Mouse (Mus musculus): ENCODE measurements around the gene Il2ra. TPM values are rescaled to one million over a fixed set of nuclear protein-coding genes. Genes with fewer than 3 reads are reported as not detected.

Gene Il2ra
- polyA plus RNA-seq, 1 experiment from 2014 or later = not detected

DNA sequence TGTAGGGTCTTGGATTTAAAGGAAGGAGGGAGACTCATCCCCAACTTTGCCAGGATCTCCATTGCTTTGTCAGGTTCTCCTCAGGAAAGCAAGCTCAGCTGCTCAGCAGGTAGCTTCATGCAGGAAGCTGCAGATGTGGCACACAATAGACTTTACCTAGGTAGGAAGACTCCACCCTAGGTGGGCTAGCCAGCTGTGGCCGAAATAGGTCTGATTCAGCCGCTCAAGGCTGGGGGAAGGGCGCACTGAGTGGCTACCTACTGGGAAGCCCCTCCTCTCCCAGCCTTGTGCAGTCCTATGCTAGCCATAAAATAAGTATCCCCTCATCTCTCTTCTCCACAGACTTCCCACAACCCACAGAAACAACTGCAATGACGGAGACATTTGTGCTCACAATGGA lies 40.1 kb downstream of the Il2ra start:
- H3K4me2 ChIP-seq (ENCODE audit: low read depth, low read length) = no peak overlapping the region
- no peak for ATAC-seq (ENCODE audit: low read depth)
- H3K9me3 ChIP-seq (ENCODE audit: control insufficient read depth, low read length) = no peaks in the 10 kb centered on the region; the same call in 1 of the 2 replicates
- no peaks in the 10 kb centered on the region for H3K36me3 ChIP-seq (ENCODE audit: control insufficient read depth, insufficient read depth, low read length)
- no peak overlapping the region for H3K4me3 ChIP-seq (ENCODE audit: low read depth, low read length)
- H3K9ac ChIP-seq (replicated peaks; ENCODE audit: low read depth, low read length) = no peak overlapping the region
- H3K27ac ChIP-seq (ENCODE audit: low read depth, low read length) = no peak overlapping the region
- no peaks in the 10 kb centered on the region for H3K27me3 ChIP-seq (ENCODE audit: control insufficient read depth, insufficient read depth, low read length)
- WGBS = 50% methylated on average over 4 of the region's 4 CpGs
- H3K4me1 ChIP-seq (ENCODE audit: control insufficient read depth, insufficient read depth, low read length) = no peaks in the 10 kb centered on the region

DNA sequence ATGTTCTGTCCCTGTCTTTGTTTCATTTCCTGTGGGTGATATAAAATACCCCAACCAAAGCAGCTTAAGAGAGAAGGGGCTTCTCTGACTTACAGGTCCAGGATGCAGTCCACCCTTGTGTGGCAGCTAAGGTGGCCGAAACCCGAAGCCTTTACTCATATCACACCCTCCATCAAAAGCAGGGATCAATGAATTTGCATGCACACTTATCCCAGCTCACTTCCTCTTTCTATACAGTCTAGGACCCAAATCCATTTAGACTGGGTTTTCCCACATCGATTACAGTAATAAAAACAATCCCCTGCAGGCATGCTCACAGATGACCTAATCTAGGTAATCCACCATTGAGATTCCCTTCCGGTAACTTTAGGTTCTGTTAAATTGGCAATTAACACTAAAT lies 43.9 kb downstream of the Il2ra start:
- ATAC-seq (ENCODE audit: low read depth) = no peak
- Histone ChIP-seq H3K9me3 (ENCODE audit: control insufficient read depth, low read length) (no peaks in the 10 kb centered on the region), H3K27ac (ENCODE audit: low read depth, low read length) (no peak overlapping the region), H3K36me3 (ENCODE audit: control insufficient read depth, insufficient read depth, low read length) (no peaks in the 10 kb centered on the region), H3K9ac (replicated peaks; ENCODE audit: low read depth, low read length) (no peak overlapping the region), H3K27me3 (ENCODE audit: control insufficient read depth, insufficient read depth, low read length) (no peaks in the 10 kb centered on the region), H3K4me1 (ENCODE audit: control insufficient read depth, insufficient read depth, low read length) (no peaks in the 10 kb centered on the region), H3K4me2 (ENCODE audit: low read depth, low read length) (no peak overlapping the region), H3K4me3 (ENCODE audit: low read depth, low read length) (no peak overlapping the region)
- WGBS = 83% methylated on average over 4 of the region's 4 CpGs

DNA sequence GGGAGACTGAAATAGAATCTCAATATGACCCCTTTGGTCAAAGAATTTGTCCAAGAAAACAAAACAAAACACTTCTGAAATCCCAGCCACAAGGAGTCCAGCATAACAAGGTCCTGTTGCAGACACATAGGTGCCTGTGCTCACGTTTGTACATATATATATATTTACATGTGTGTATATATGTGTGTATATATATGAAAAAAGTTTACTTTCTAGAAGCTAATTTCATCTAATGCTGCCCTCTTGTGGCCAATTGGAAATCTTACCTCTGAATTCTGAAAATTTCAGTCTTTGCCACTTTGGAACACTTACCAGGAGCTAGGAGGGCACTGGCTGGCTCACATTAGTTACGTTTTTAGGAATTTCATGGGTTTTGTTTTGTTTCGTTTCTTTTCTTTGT lies 44.8 kb downstream of the Il2ra start:
- 28% methylated on average over 3 of the region's 3 CpGs for WGBS
- H3K27ac ChIP-seq (ENCODE audit: low read depth, low read length) = no peak overlapping the region
- H3K4me2 ChIP-seq (ENCODE audit: low read depth, low read length) = no peak overlapping the region
- no peak overlapping the region for H3K9ac ChIP-seq (replicated peaks; ENCODE audit: low read depth, low read length)
- no peaks in the 10 kb centered on the region for H3K9me3 ChIP-seq (ENCODE audit: control insufficient read depth, low read length)
- no peak overlapping the region for H3K4me3 ChIP-seq (ENCODE audit: low read depth, low read length)
- no peaks in the 10 kb centered on the region for H3K36me3 ChIP-seq (ENCODE audit: control insufficient read depth, insufficient read depth, low read length)
- ATAC-seq (ENCODE audit: low read depth) = peak; percentile 54; the same call in 1 of the 2 replicates
- H3K4me1 ChIP-seq (ENCODE audit: control insufficient read depth, insufficient read depth, low read length) = no peaks in the 10 kb centered on the region
- H3K27me3 ChIP-seq (ENCODE audit: control insufficient read depth, insufficient read depth, low read length) = no peaks in the 10 kb centered on the region

DNA sequence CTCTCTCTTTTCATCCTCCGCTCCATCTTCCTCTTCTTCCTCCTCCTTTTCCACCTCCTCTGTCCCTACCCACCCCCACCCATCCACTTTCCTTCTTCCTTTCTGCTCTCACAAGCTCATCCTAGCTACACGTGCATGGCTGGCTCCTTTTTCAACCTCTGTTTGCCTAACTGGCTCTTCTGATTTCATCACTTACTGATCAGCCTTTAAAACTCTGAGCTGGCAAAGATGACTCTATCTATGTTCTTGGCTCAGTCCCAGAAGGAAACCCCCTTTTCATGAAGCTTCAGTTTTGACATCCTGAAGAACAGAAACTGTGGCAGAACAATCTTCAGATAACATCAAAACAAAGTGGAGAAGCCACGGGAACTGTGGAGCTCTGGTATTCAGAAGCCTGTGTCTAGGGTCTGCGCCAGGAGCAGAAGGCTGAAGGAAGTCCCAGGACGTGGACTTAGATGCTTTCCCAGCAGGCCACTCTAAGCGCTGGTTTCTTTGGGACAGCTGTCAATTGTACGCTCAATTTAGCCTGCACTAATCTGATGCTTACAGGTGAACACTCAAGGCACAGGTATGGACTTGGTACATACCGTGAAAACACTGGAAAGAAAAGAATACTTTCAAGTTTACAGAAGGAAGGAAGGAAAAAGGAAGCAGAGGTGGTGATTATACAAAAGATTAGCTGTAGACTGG lies 47.7 kb downstream of the Il2ra start:
- no peaks in the 10 kb centered on the region for H3K9me3 ChIP-seq (ENCODE audit: control insufficient read depth, low read length)
- H3K4me2 ChIP-seq (ENCODE audit: low read depth, low read length) = no peak overlapping the region
- no peak overlapping the region for H3K27ac ChIP-seq (ENCODE audit: low read depth, low read length)
- H3K36me3 ChIP-seq (ENCODE audit: control insufficient read depth, insufficient read depth, low read length) = no peaks in the 10 kb centered on the region
- H3K27me3 ChIP-seq (ENCODE audit: control insufficient read depth, insufficient read depth, low read length) = no peaks in the 10 kb centered on the region
- H3K9ac ChIP-seq (replicated peaks; ENCODE audit: low read depth, low read length) = no peak overlapping the region
- ATAC-seq (ENCODE audit: low read depth) = no peak
- WGBS = 76% methylated on average over 8 of the region's 8 CpGs
- no peak overlapping the region for H3K4me3 ChIP-seq (ENCODE audit: low read depth, low read length)
- H3K4me1 ChIP-seq (ENCODE audit: control insufficient read depth, insufficient read depth, low read length) = no peaks in the 10 kb centered on the region

DNA sequence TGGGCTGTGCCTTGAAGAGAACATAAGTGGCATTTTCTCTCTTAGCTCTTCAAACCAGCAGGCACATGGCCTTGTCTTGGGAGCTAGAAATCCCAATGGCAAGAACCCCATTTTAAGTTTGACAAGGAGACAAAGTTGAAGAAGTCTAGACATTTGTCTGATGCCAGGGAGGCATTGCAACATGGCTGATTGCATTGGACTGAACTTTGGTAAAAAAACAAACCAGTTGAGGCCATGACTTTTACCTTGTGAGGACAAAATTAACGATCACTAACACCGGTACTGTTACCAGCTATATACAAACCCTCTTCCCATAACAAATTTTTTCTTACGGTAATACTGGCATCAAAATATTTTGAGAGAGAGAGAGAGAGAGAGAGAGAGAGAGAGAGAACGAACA lies 50.7 kb downstream of the Il2ra start:
- no peaks in the 10 kb centered on the region for H3K36me3 ChIP-seq (ENCODE audit: control insufficient read depth, insufficient read depth, low read length)
- WGBS = 93% methylated on average over 4 of the region's 4 CpGs
- H3K27me3 ChIP-seq (ENCODE audit: control insufficient read depth, insufficient read depth, low read length) = no peaks in the 10 kb centered on the region
- no peak for ATAC-seq (ENCODE audit: low read depth)
- H3K9ac ChIP-seq (replicated peaks; ENCODE audit: low read depth, low read length) = no peak overlapping the region
- H3K9me3 ChIP-seq (ENCODE audit: control insufficient read depth, low read length) = no peaks in the 10 kb centered on the region
- no peak overlapping the region for H3K4me3 ChIP-seq (ENCODE audit: low read depth, low read length)
- H3K4me2 ChIP-seq (ENCODE audit: low read depth, low read length) = no peak overlapping the region
- H3K4me1 ChIP-seq (ENCODE audit: control insufficient read depth, insufficient read depth, low read length) = no peaks in the 10 kb centered on the region
- H3K27ac ChIP-seq (ENCODE audit: low read depth, low read length) = no peak overlapping the region

DNA sequence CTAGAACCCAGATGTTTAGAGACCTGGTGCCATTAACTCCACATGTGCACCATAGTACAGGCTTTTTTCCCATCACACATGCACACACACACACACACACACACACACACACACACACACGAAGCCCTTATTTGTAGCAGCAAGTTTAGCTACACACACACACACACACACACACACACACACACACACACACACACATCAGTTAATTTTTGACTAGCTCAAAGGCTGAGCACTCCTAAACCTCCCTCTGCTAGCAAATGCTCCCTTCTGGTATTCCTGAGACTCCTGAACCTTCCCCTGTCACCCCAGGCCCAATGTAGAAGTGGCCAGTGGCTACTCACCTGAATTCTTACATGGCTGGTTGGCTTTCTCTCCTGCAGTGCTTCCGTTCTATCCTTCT lies 51.5 kb downstream of the Il2ra start:
- Histone ChIP-seq H3K27ac (ENCODE audit: low read depth, low read length) (no peak overlapping the region), H3K27me3 (ENCODE audit: control insufficient read depth, insufficient read depth, low read length) (no peaks in the 10 kb centered on the region), H3K9me3 (ENCODE audit: control insufficient read depth, low read length) (no peaks in the 10 kb centered on the region), H3K4me2 (ENCODE audit: low read depth, low read length) (no peak overlapping the region), H3K4me1 (ENCODE audit: control insufficient read depth, insufficient read depth, low read length) (no peaks in the 10 kb centered on the region), H3K9ac (replicated peaks; ENCODE audit: low read depth, low read length) (no peak overlapping the region), H3K4me3 (ENCODE audit: low read depth, low read length) (no peak overlapping the region), H3K36me3 (ENCODE audit: control insufficient read depth, insufficient read depth, low read length) (no peaks in the 10 kb centered on the region)
- whole genome bisulfite sequencing = 75% methylated on average over 2 of the region's 2 CpGs
- no peak for ATAC-seq (ENCODE audit: low read depth)

DNA sequence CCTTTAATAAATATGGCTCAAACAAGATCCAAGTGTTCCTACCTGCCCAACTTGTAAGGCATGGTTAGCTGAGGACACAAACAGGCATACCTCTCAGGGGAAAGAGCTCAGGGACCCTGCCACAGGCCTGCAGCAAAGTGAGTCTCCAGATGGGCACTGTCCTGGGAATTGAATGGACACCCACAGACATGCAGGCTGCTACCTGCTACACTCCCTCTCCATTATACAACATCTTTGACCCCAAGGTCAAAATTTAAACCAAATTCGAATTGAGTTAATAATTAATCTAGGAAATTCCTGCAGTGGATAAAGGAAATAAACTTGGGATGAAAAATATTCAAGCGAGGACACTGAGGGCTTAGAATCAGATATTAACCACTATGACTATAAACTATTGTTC lies 53.3 kb downstream of the Il2ra start:
- H3K36me3 ChIP-seq (ENCODE audit: control insufficient read depth, insufficient read depth, low read length) = no peaks in the 10 kb centered on the region
- 82% methylated on average over 2 of the region's 2 CpGs for WGBS
- ATAC-seq (ENCODE audit: low read depth) = no peak
- H3K9me3 ChIP-seq (ENCODE audit: control insufficient read depth, low read length) = no peaks in the 10 kb centered on the region
- no peaks in the 10 kb centered on the region for H3K27me3 ChIP-seq (ENCODE audit: control insufficient read depth, insufficient read depth, low read length)
- H3K4me1 ChIP-seq (ENCODE audit: control insufficient read depth, insufficient read depth, low read length) = no peaks in the 10 kb centered on the region
- H3K4me3 ChIP-seq (ENCODE audit: low read depth, low read length) = no peak overlapping the region
- no peak overlapping the region for H3K4me2 ChIP-seq (ENCODE audit: low read depth, low read length)
- no peak overlapping the region for H3K27ac ChIP-seq (ENCODE audit: low read depth, low read length)
- no peak overlapping the region for H3K9ac ChIP-seq (replicated peaks; ENCODE audit: low read depth, low read length)

DNA sequence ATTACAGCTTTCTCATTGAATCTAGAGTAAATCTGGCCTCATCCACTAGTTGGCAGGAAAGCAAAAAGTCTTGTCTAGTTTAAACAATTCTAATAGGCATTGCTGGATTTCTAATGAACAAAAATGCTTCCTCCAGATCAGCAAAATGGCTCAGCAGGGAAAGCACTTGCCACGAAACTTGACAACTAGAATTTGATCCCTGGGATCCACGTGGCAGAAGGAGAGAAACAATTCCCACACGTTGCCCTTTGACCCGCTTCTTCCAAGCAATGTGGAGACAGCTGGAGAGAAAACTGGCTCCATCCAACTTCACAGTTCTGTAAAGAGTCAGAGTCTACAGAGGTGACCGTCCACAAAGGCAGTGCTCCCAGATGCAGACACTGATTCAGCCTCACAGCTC lies 56.4 kb downstream of the Il2ra start:
- Histone ChIP-seq H3K9ac (replicated peaks; ENCODE audit: low read depth, low read length) (no peak overlapping the region), H3K27ac (ENCODE audit: low read depth, low read length) (no peak overlapping the region), H3K4me3 (ENCODE audit: low read depth, low read length) (no peak overlapping the region), H3K9me3 (ENCODE audit: control insufficient read depth, low read length) (no peaks in the 10 kb centered on the region), H3K27me3 (ENCODE audit: control insufficient read depth, insufficient read depth, low read length) (no peaks in the 10 kb centered on the region), H3K4me2 (ENCODE audit: low read depth, low read length) (no peak overlapping the region), H3K36me3 (ENCODE audit: control insufficient read depth, insufficient read depth, low read length) (no peaks in the 10 kb centered on the region), H3K4me1 (ENCODE audit: control insufficient read depth, insufficient read depth, low read length) (no peaks in the 10 kb centered on the region)
- ATAC-seq (ENCODE audit: low read depth) = no peak
- WGBS = 65% methylated on average over 5 of the region's 5 CpGs

DNA sequence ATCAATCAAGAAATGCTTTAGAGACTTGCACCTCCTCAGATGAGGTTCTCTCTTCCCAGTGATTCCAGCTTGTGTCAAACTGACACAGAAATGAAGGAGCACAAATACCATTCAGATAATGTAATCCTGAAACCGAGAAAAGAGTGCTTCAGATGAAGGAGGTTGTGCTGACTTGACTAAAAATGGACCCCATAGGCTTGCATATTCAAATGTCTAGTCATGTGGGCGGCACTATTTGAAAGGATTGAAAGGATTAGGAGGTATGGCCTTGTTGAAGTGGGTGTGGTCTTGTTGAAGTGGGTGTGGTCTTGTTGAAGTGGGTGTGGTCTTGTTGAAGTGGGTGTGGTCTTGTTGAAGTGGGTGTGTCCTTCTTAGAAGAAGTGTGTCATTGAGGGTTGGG lies 57.3 kb downstream of the Il2ra start:
- no peak overlapping the region for H3K9ac ChIP-seq (replicated peaks; ENCODE audit: low read depth, low read length)
- H3K4me2 ChIP-seq (ENCODE audit: low read depth, low read length) = no peak overlapping the region
- 91% methylated on average over 2 of the region's 2 CpGs for WGBS
- H3K27me3 ChIP-seq (ENCODE audit: control insufficient read depth, insufficient read depth, low read length) = no peaks in the 10 kb centered on the region
- no peak overlapping the region for H3K4me3 ChIP-seq (ENCODE audit: low read depth, low read length)
- no peaks in the 10 kb centered on the region for H3K9me3 ChIP-seq (ENCODE audit: control insufficient read depth, low read length)
- no peak for ATAC-seq (ENCODE audit: low read depth)
- H3K4me1 ChIP-seq (ENCODE audit: control insufficient read depth, insufficient read depth, low read length) = no peaks in the 10 kb centered on the region
- H3K27ac ChIP-seq (ENCODE audit: low read depth, low read length) = no peak overlapping the region
- H3K36me3 ChIP-seq (ENCODE audit: control insufficient read depth, insufficient read depth, low read length) = no peaks in the 10 kb centered on the region
